Mouse (Mus musculus) kidney, adult 2 months (tissue): ENCODE data around the gene Trmt13.

Source experiments
- CTCF ChIP-seq: fragments of 200-500 bp; conservative IDR thresholded peaks from 2 replicates; pipeline ENCODE4 v1.5.1; 2011; ENCODE audit warnings: low read depth, mild to moderate bottlenecking, control low read depth, low read length, moderate library complexity, mixed read lengths; ENCODE audit not compliant: insufficient read depth, insufficient read length
- POLR2A ChIP-seq: fragments of 200-500 bp; IDR thresholded peaks from one replicate; pipeline ENCODE4 v1.6.1; 2011; ENCODE audit warnings: low read depth, low read length, control low read depth

GRCm38 (mm10) chr3:116656184-116656965, 42.0 kb upstream of the Trmt13 start:
- TF ChIP-seq POLR2A (no peak), CTCF (no peak)
